Mouse (Mus musculus) C2C12 (cell line): ENCODE results near the gene Syngr1. TPM values are rescaled to one million over a fixed set of nuclear protein-coding genes. Genes with fewer than 3 reads are reported as not detected.

Source experiments
- H3K27me3 ChIP-seq: one replicate; pipeline ENCODE4 v1.6.1; 2011; ENCODE audit not compliant: control insufficient read depth, insufficient read depth, insufficient read length
- H3K36me3 ChIP-seq: one replicate; pipeline ENCODE4 v1.6.1; 2011; ENCODE audit not compliant: control insufficient read depth, insufficient read depth
- H3K4me3 ChIP-seq: one replicate; pipeline ENCODE4 v1.5.1; 2011; ENCODE audit warnings: mild to moderate bottlenecking, control low read depth; ENCODE audit not compliant: poor library complexity, insufficient read depth, severe bottlenecking
- H3K79me2 ChIP-seq: one replicate; pipeline ENCODE4 v1.6.1; 2011; ENCODE audit not compliant: control insufficient read depth, insufficient read depth
- H3K79me3 ChIP-seq: one replicate; pipeline ENCODE4 v1.6.1; 2011; ENCODE audit warnings: low read depth, control low read depth
- H3ac ChIP-seq: one replicate; pipeline ENCODE3; 2011; ENCODE audit warnings: low read depth; ENCODE audit not compliant: control insufficient read depth, insufficient read length
- CEBPB ChIP-seq: IDR thresholded peaks from one replicate; pipeline ENCODE4 v1.6.1; 2011; ENCODE audit warnings: low read depth, mild to moderate bottlenecking, control low read depth, moderate library complexity
- CTCF ChIP-seq: IDR thresholded peaks from one replicate; pipeline ENCODE4 v1.5.1; 2011; ENCODE audit not compliant: control insufficient read depth, insufficient read depth, insufficient read length
- FOSL1 ChIP-seq: IDR thresholded peaks from one replicate; pipeline ENCODE4 v1.8.0; 2011; ENCODE audit warnings: mild to moderate bottlenecking, low read length; ENCODE audit not compliant: poor library complexity, insufficient read depth, severe bottlenecking
- MAX ChIP-seq: IDR thresholded peaks from one replicate; pipeline ENCODE4 v1.6.1; 2011; ENCODE audit warnings: mild to moderate bottlenecking, control low read depth
- MYOD1 ChIP-seq: IDR thresholded peaks from one replicate; pipeline ENCODE4 v1.6.1; 2011; ENCODE audit warnings: low read depth; ENCODE audit not compliant: control insufficient read depth, insufficient read length
- MYOG ChIP-seq: IDR thresholded peaks from one replicate; pipeline ENCODE4 v1.6.1; 2011; ENCODE audit not compliant: control insufficient read depth, insufficient read length; ENCODE audit errors: extremely low read depth
- USF1 ChIP-seq: IDR thresholded peaks from one replicate; pipeline ENCODE4 v1.6.1; 2011; ENCODE audit warnings: low read depth, mild to moderate bottlenecking, control low read depth, moderate library complexity
- polyA plus RNA-seq: library from polyadenylated mRNA; unstranded; fragments of >200 nt; fragmentation: generic; extraction: Trizol; gene quantifications from one replicate; pipeline ENCODE4 v1.2.1, GENCODE M21; 2012; ENCODE audit warnings: missing spikeins

Syngr1 gene
- polyA plus RNA-seq, 1 experiment = 7.9 TPM

GRCm38 (mm10) chr15:80159286-80159901 is 68.3 kb downstream of the Syngr1 start:
- Histone ChIP-seq H3ac (peak overlapping the region; percentile 61), H3K79me3 (no peaks in the 10 kb centered on the region), H3K4me3 (no peak overlapping the region), H3K36me3 (peaks cover 73% of the 10 kb centered on the region), H3K79me2 (no peaks in the 10 kb centered on the region), H3K27me3 (no peaks in the 10 kb centered on the region)
- peak; percentile 14 for TF ChIP-seq MYOD1
- TF ChIP-seq MAX = peak; percentile 29
- no peak for TF ChIP-seq FOSL1

GRCm38 (mm10) chr15:80160223-80160622 is 69.1 kb downstream of the Syngr1 start:
- H3K27me3 ChIP-seq = no peaks in the 10 kb centered on the region
- H3K4me3 ChIP-seq = no peak overlapping the region
- H3ac ChIP-seq = peak overlapping the region; percentile 61
- no peak for TF ChIP-seq CTCF
- TF ChIP-seq MYOD1 = no peak
- TF ChIP-seq FOSL1 = peak; percentile 95
- peak; percentile 92 for TF ChIP-seq MAX
- TF ChIP-seq MYOG = no peak
- TF ChIP-seq USF1 = no peak
- H3K36me3 ChIP-seq = peaks cover 64% of the 10 kb centered on the region
- no peaks in the 10 kb centered on the region for H3K79me2 ChIP-seq
- no peaks in the 10 kb centered on the region for H3K79me3 ChIP-seq

GRCm38 (mm10) chr15:80160726-80161125 is 69.6 kb downstream of the Syngr1 start:
- H3K27me3 ChIP-seq = no peaks in the 10 kb centered on the region
- H3K4me3 ChIP-seq = no peak overlapping the region
- no peaks in the 10 kb centered on the region for H3K79me3 ChIP-seq
- peak overlapping the region; percentile 35 for H3ac ChIP-seq
- H3K36me3 ChIP-seq = peaks cover 59% of the 10 kb centered on the region
- H3K79me2 ChIP-seq = no peaks in the 10 kb centered on the region
- no peak for TF ChIP-seq MAX
- no peak for TF ChIP-seq MYOG
- no peak for TF ChIP-seq USF1
- TF ChIP-seq MYOD1 = no peak
- TF ChIP-seq CEBPB = no peak
- TF ChIP-seq FOSL1 = no peak
- no peak for TF ChIP-seq CTCF

- H3ac ChIP-seq = no peak overlapping the region
- H3K79me2 ChIP-seq = no peaks in the 10 kb centered on the region
- TF ChIP-seq CEBPB = no peak
- TF ChIP-seq MAX = no peak
- no peak for TF ChIP-seq MYOG
- TF ChIP-seq USF1 = no peak
- no peak for TF ChIP-seq MYOD1
- no peak for TF ChIP-seq CTCF
- TF ChIP-seq FOSL1 = no peak
- no peaks in the 10 kb centered on the region for H3K27me3 ChIP-seq
- H3K79me3 ChIP-seq = no peaks in the 10 kb centered on the region
- H3K4me3 ChIP-seq = no peak overlapping the region
- peaks cover 55% of the 10 kb centered on the region for H3K36me3 ChIP-seq
Measured at GRCm38 (mm10) chr15:80161199-80161598, 70.1 kb downstream of the Syngr1 start.

- H3ac ChIP-seq = no peak overlapping the region
- no peaks in the 10 kb centered on the region for H3K27me3 ChIP-seq
- H3K79me2 ChIP-seq = no peaks in the 10 kb centered on the region
- H3K36me3 ChIP-seq = peaks cover 43% of the 10 kb centered on the region
- H3K79me3 ChIP-seq = no peaks in the 10 kb centered on the region
- TF ChIP-seq CEBPB (no peak), MAX (no peak), MYOG (no peak), FOSL1 (no peak), CTCF (no peak), USF1 (no peak), MYOD1 (no peak)
- no peak overlapping the region for H3K4me3 ChIP-seq
Measured at GRCm38 (mm10) chr15:80162401-80162964, 71.3 kb downstream of the Syngr1 start.

GRCm38 (mm10) chr15:80163274-80163673 is 72.1 kb downstream of the Syngr1 start:
- no peak overlapping the region for H3ac ChIP-seq
- no peaks in the 10 kb centered on the region for H3K27me3 ChIP-seq
- TF ChIP-seq FOSL1 (no peak), USF1 (no peak), MAX (no peak), CTCF (no peak), MYOG (no peak), CEBPB (no peak), MYOD1 (no peak)
- no peaks in the 10 kb centered on the region for H3K79me2 ChIP-seq
- H3K79me3 ChIP-seq = no peaks in the 10 kb centered on the region
- peaks cover 35% of the 10 kb centered on the region for H3K36me3 ChIP-seq
- no peak overlapping the region for H3K4me3 ChIP-seq
